ENCODE assay signal across 35 mouse cellular contexts in the genomic region with DNA sequence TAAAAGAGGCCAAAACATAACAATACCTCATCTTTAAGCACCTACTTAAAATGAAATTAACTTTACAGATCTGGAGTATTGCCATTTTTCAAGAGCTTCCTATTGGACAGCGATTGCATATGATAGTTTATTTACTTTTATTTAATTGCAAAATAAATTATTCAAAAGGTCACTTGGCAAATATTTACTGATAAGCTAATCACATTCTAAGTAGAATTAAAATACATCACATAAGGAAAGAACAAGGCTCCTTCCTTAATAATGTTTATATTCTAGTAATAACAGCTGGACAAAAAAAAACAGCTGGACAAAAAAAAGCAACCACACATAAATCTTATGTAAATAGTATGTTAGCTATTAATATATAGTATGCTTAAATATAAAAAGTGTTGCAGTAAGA.
"Had no signal": no experiment of that assay in that cellular context is flagged by ENCODE, and none has a peak within 500 bp of the region (broad histone marks: within the 10 kb centered on the region; RNA-seq: fewer than 3 reads in every experiment).

No protein-coding gene starts in this region.

- H3K4me2 ChIP-seq: heart, embryonic 11.5 days; heart, embryonic 12.5 days; heart, embryonic 13.5 days; heart, embryonic 15.5 days; hindbrain, embryonic 12.5 days; hindbrain, embryonic 13.5 days; hindbrain, embryonic 14.5 days; hindbrain, embryonic 15.5 days; intestine, embryonic 15.5 days; kidney, embryonic 15.5 days had no signal

- H3K4me3 ChIP-seq: heart, adult 2 months; heart, embryonic 10.5 days; heart, embryonic 12.5 days; heart, embryonic 13.5 days; heart, embryonic 15.5 days; hindbrain, embryonic 10.5 days; hindbrain, embryonic 12.5 days; hindbrain, embryonic 13.5 days; hindbrain, embryonic 15.5 days; intestine, embryonic 15.5 days; kidney, embryonic 15.5 days; layer of hippocampus, adult 2 months had no signal

- H3K27me3 ChIP-seq: heart, embryonic 12.5 days; heart, embryonic 13.5 days; heart, embryonic 15.5 days; hindbrain, embryonic 12.5 days; hindbrain, embryonic 13.5 days; hindbrain, embryonic 15.5 days; intestine, embryonic 15.5 days; kidney, embryonic 15.5 days had no signal

- H3K9ac ChIP-seq: heart, embryonic 12.5 days; heart, embryonic 13.5 days; heart, embryonic 15.5 days; hindbrain, embryonic 12.5 days; hindbrain, embryonic 13.5 days; hindbrain, embryonic 14.5 days; hindbrain, embryonic 15.5 days; intestine, embryonic 15.5 days; kidney, embryonic 15.5 days had no signal

- DNase-seq: heart, adult 18-20 months; heart, adult 2 months; heart, postnatal 10 days; heart, postnatal 14 days; heart, postnatal 36 days; heart, postnatal 4 days; kidney, adult 11 months; kidney, adult 18-20 months; kidney, adult 2 months; kidney, adult 8-10 months; kidney, adult 9 months; kidney, postnatal 14 days; kidney, postnatal 25 days; kidney, postnatal 36 days; kidney, postnatal 4 days; layer of hippocampus, adult 9-11 months; layer of hippocampus, postnatal 36 days had no signal

- H3K9me3 ChIP-seq: heart, embryonic 10.5 days; heart, embryonic 12.5 days; heart, embryonic 13.5 days; heart, embryonic 15.5 days; hindbrain, embryonic 10.5 days; hindbrain, embryonic 12.5 days; hindbrain, embryonic 13.5 days; hindbrain, embryonic 15.5 days; intestine, embryonic 15.5 days; kidney, embryonic 15.5 days had no signal

- ATAC-seq: hindbrain, embryonic 16.5 days; hindbrain, postnatal 0 days; inflammation-experienced regulatory T-cells, adult 6 months; intestine, embryonic 15.5 days; intestine, embryonic 16.5 days; intestine, postnatal 0 days had no signal

- H3K4me1 ChIP-seq: heart, embryonic 10.5 days; heart, embryonic 12.5 days; heart, embryonic 13.5 days; heart, embryonic 15.5 days; hindbrain, embryonic 10.5 days; hindbrain, embryonic 12.5 days; hindbrain, embryonic 13.5 days; hindbrain, embryonic 15.5 days; intestine, embryonic 15.5 days; kidney, embryonic 15.5 days had no signal

- H3K27ac ChIP-seq: heart, adult 2 months; heart, embryonic 10.5 days; heart, embryonic 13.5 days; heart, embryonic 15.5 days; hindbrain, embryonic 10.5 days; hindbrain, embryonic 12.5 days; hindbrain, embryonic 13.5 days; hindbrain, embryonic 14.5 days; hindbrain, embryonic 15.5 days; hindbrain, postnatal 0 days; intestine, embryonic 15.5 days; kidney, embryonic 15.5 days; layer of hippocampus, adult 2 months had no signal

- H3K36me3 ChIP-seq: heart, embryonic 10.5 days; heart, embryonic 12.5 days; heart, embryonic 13.5 days; heart, embryonic 15.5 days; hindbrain, embryonic 10.5 days; hindbrain, embryonic 12.5 days; hindbrain, embryonic 13.5 days; hindbrain, embryonic 15.5 days; intestine, embryonic 15.5 days; kidney, embryonic 15.5 days had no signal
